Mouse (Mus musculus) hindbrain, postnatal 0 days (tissue): ENCODE data around the gene Spdye4a. TPM values are rescaled to one million over a fixed set of nuclear protein-coding genes. Genes with fewer than 3 reads are reported as not detected.
"Not testable (repeated sequence)": the region's sequence is repeated elsewhere in the genome, so short reads cannot be mapped to it uniquely, and the experiment has no call there.

Source experiments
- ATAC-seq: fragments of 200-750 bp; cut with Nextera tagmentation; 2 replicates; pipeline ENCODE4 v1.8.0; 2017; ENCODE audit warnings: mild to moderate bottlenecking, moderate TSS enrichment, moderate library complexity
- DNase-seq: peaks from one replicate; pipeline ENCODE4 v3.0.0-alpha.2; 2015; ENCODE audit warnings: low spot score
- H3K27ac ChIP-seq: fragments of 300-500 bp; sonication (generic); 2 replicates; pipeline ENCODE4 v1.5.1; 2014; ENCODE audit warnings: mild to moderate bottlenecking
- H3K27me3 ChIP-seq: fragments of 300-500 bp; sonication (generic); 2 replicates; pipeline ENCODE4 v1.6.1; 2014; ENCODE audit warnings: low read length, mixed read lengths; ENCODE audit not compliant: insufficient read depth
- H3K36me3 ChIP-seq: fragments of 300-500 bp; sonication (generic); 2 replicates; pipeline ENCODE4 v1.6.1; 2014; ENCODE audit warnings: low read length, mixed read lengths; ENCODE audit not compliant: insufficient read depth
- H3K4me1 ChIP-seq: fragments of 300-500 bp; sonication (generic); 2 replicates; pipeline ENCODE4 v1.6.1; 2014; ENCODE audit warnings: antibody characterized with exemption, low read length, mixed read lengths; ENCODE audit not compliant: insufficient read depth
- H3K4me2 ChIP-seq: fragments of 300-500 bp; sonication (generic); 2 replicates; pipeline ENCODE4 v1.6.1; 2014; ENCODE audit warnings: low read depth, mild to moderate bottlenecking, low read length, moderate library complexity, mixed read lengths
- H3K4me3 ChIP-seq: fragments of 300-500 bp; sonication (generic); 2 replicates; pipeline ENCODE4 v1.5.1; 2014; ENCODE audit warnings: low read length
- H3K9ac ChIP-seq: fragments of 300-500 bp; sonication (generic); replicated peaks from 2 replicates; pipeline ENCODE4 v1.6.1; 2014; ENCODE audit warnings: mild to moderate bottlenecking, low read length, moderate library complexity, mixed read lengths
- H3K9me3 ChIP-seq: fragments of 300-500 bp; sonication (generic); 2 replicates; pipeline ENCODE4 v1.6.1; 2016; ENCODE audit warnings: low read length, mixed read lengths
- CTCF ChIP-seq: IDR thresholded peaks from 2 replicates; pipeline ENCODE4 v1.5.1; 2016; ENCODE audit warnings: antibody characterized with exemption, control low read depth, low read depth
- WGBS: fragments of 180-500 bp; shearing (Covaris S2); extraction: QIAGEN DNeasy Blood & Tissue Kit; methylation state at CpG from one replicate; pipeline ENCODE4 v1.1.7; 2014; 5-methylcytosine and 5-hydroxymethylcytosine counted together
- polyA plus RNA-seq: library from polyadenylated mRNA; unstranded; fragments of >200 nt; fragmentation: Nextera tagmentation; extraction: Ambion mirVana; gene quantifications from 2 replicates; pipeline ENCODE4 v1.2.1, GENCODE M21; 2015
- total RNA-seq: library from RNA; depleted of rRNA; stranded (reverse); fragments of >200 nt; gene quantifications from 2 replicates; pipeline ENCODE4 v1.2.3, GENCODE M21; 2014

Spdye4a gene
- total and polyA plus RNA-seq, 2 experiments from 2014 or later, result 0.84 TPM; not detected in 1

DNA sequence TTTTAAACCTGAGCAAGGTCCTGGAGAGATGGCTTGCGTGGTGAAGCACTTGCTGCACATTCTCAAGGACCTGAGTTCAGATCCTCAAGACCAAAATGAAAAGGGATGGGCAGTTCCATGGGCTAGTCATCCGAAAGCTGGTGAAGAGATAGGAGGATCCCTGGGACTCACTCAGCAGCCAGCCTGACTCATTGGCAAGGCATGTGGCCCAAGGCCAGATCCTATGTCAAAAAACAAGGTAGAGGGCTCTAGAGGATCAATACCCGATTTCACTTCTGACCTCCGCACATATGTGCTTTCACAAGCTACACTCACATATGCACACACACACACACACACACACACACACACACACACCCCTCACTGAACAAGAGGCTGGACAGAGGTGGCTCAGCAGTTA, 30.2 kb downstream of the Spdye4a start:
- no peaks in the 10 kb centered on the region for H3K4me1 ChIP-seq
- no peaks in the 10 kb centered on the region for H3K27me3 ChIP-seq
- TF ChIP-seq CTCF, result no peak
- H3K9me3 ChIP-seq, result no peaks in the 10 kb centered on the region
- WGBS, result 89% methylated on average over 4 of the region's 4 CpGs
- no peak overlapping the region for H3K4me3 ChIP-seq
- no peak for ATAC-seq
- no peak overlapping the region for H3K27ac ChIP-seq
- no peak for DNase-seq
- no peak overlapping the region for H3K9ac ChIP-seq
- no peak overlapping the region for H3K4me2 ChIP-seq
- no peaks in the 10 kb centered on the region for H3K36me3 ChIP-seq

DNA sequence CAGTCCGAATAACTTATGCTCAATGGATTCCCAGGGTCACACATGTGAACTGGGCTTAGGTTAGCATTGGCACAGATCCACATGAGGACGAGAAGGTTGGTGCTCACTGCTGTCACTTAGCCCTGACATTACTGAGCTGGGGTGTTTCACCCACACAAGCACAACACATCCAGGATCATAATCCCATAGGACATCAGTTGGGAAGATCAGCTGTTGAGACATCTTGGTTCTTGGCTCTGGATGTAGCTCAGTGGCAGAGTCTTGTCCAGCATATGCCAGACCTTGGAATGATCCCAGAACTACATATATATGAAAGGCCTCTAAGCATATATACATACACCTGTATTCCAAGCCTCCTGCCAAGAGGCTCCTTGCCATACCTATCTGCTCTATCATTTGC, 31.5 kb downstream of the Spdye4a start:
- H3K9ac ChIP-seq, result no peak overlapping the region
- no peak overlapping the region for H3K4me3 ChIP-seq
- no peak overlapping the region for H3K27ac ChIP-seq
- DNase-seq (no peak), ATAC-seq (no peak)
- no peak for TF ChIP-seq CTCF
- 56% methylated on average over 2 of the region's 2 CpGs for WGBS
- H3K4me2 ChIP-seq, result no peak overlapping the region
- H3K4me1 ChIP-seq, result no peaks in the 10 kb centered on the region
- H3K9me3 ChIP-seq, result no peaks in the 10 kb centered on the region
- H3K27me3 ChIP-seq, result no peaks in the 10 kb centered on the region
- H3K36me3 ChIP-seq, result no peaks in the 10 kb centered on the region

DNA sequence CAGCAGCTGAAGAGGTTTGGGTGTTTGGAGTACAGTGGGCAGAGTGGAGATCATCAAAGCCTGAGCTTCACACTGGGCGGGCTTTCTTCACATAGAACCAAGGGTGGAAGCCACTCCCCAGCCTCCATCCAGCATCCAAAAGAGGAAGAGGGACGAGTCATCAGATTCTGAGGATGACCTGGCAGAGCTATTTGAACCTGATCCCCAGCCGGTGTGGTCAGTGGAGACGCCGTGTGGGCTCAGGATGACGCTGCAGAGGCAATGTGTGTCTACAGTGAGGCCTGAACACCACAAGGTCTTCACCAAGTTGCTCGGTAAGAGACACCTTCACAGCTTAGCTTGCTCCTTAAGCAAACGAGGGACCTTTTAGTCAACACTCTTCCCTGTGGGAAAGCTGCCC, 31.9 kb downstream of the Spdye4a start:
- ATAC-seq, result not testable (repeated sequence)

DNA sequence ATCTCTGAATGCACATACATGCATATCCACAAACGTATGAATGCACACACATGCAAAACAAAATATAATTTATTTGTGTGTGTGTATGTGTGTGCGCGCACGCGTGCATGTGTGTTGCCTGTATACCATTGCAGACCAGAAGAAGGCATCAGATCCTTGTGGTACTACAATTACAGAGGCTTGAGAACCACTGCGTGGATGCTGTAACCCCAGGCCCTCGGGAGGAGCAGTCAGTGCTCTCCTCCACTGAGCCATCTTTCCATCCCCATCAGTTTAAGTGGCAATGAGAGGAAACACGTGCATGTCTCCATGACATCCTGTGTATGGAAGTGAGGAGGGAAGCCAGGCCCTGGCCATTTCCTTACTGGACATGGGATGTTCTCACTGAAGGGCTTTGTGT, 33.9 kb downstream of the Spdye4a start:
- Histone ChIP-seq H3K9ac (no peak overlapping the region), H3K4me1 (no peaks in the 10 kb centered on the region), H3K27ac (no peak overlapping the region), H3K4me3 (no peak overlapping the region), H3K36me3 (no peaks in the 10 kb centered on the region), H3K9me3 (no peaks in the 10 kb centered on the region), H3K4me2 (no peak overlapping the region), H3K27me3 (no peaks in the 10 kb centered on the region)
- no peak for DNase-seq
- ATAC-seq, result no peak
- 91% methylated on average over 8 of the region's 8 CpGs for WGBS
- no peak for TF ChIP-seq CTCF

More for the DNA sequence above, 31.9 kb downstream of the Spdye4a start:
- H3K4me1 ChIP-seq, H3K9ac ChIP-seq, H3K27me3 ChIP-seq, H3K9me3 ChIP-seq, H3K4me3 ChIP-seq, DNase-seq, H3K4me2 ChIP-seq, H3K27ac ChIP-seq, H3K36me3 ChIP-seq: not testable (repeated sequence)
- 76% methylated on average over 8 of the region's 8 CpGs for WGBS

DNA sequence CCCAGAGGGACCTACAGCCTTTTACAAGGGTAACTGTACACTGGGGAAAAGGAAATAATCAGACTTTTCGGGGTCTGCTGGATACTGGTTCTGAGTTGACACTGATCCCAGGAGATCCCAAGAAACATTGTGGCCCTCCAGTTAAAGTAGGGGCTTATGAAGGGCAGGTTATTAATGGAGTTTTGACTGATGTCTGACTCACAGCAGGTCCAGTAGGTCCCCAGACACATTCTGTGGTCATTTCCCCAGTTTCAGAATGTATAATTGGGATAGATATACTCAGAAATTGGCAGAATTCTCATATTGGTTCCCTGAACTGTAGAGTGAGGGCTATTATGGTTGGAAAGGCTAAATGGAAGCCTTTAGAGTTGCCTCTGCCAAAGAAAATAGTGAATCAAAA, 38.7 kb downstream of the Spdye4a start:
- H3K27ac ChIP-seq, DNase-seq: not testable (repeated sequence)

DNA sequence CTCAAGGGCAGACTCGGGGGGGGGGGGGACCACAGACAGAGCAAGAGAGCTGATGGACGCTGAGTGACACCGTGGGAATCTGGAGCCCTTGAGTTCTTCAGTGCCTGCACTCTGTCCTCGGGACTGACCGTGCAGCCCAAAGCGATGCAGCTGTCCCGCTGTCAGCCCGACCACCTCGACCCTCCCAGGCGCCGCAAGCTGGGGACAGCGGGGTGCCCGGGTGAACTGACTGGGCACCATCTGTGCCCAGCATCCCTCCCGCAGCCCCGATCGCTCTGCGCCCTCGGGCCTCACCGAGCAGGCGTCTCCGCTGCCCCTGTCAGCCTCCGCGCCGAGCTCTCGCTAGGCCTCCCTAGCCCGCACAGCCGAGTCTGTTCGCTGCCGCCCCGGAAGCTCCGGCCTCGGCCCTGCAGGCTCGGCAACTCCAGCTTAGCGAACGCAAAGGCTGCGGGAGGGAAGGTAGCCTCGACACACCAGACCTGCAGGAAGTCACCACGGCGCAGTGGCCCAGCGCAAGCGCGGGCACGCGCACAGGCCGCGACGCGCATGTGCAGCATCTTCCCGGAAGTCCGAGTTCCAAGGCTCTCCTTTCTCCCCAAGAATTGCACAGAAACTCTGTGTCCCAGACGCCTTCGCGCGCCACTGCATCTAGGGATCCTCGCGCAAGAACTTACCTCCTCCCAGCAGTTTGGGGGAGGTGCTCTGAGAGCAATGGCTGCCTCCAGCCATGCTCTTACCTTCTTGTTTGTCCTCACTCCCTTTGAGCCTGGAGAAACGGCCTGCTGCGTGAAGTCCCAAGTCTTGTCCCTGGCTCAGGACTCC, 46.2 kb downstream of the Spdye4a start, which contains the start of the genes Rbak and Spdye4b:
TSS of gene Rbak (minus strand) at position 521 of the 822 bp plus-strand sequence.
TSS of gene Spdye4b (plus strand) at position 763 of the 822 bp plus-strand sequence.
- peak; percentile 15; the same call in 1 of the 2 replicates for TF ChIP-seq CTCF
- WGBS, result under 1% methylated on average over 58 of the region's 58 CpGs
- ATAC-seq, result peak; percentile 98
- peak within 1 kb of the TSS; percentile 89 for H3K4me3 ChIP-seq
- 0 out of 2 replicates have a peak, but pooled peaks cover 2% of the 10 kb centered on the region for H3K9me3 ChIP-seq
- peak within 1 kb of the TSS; percentile 91 for H3K4me2 ChIP-seq
- H3K9ac ChIP-seq, result peak within 1 kb of the TSS; percentile 87
- peak within 1 kb of the TSS; percentile 92 for H3K27ac ChIP-seq
- peaks cover 21% of the 10 kb centered on the region for H3K36me3 ChIP-seq
- H3K27me3 ChIP-seq, result no peaks in the 10 kb centered on the region
- H3K4me1 ChIP-seq, result no peaks in the 10 kb centered on the region; the same call in 1 of the 2 replicates
- DNase-seq, result peak; percentile 98

More for the DNA sequence above, 38.7 kb downstream of the Spdye4a start:
- H3K4me1 ChIP-seq, H3K36me3 ChIP-seq, H3K9ac ChIP-seq, H3K4me2 ChIP-seq, ATAC-seq, H3K27me3 ChIP-seq, H3K4me3 ChIP-seq, H3K9me3 ChIP-seq: not testable (repeated sequence)
- no CpG with 5 or more reads among the region's 1 CpGs for WGBS

DNA sequence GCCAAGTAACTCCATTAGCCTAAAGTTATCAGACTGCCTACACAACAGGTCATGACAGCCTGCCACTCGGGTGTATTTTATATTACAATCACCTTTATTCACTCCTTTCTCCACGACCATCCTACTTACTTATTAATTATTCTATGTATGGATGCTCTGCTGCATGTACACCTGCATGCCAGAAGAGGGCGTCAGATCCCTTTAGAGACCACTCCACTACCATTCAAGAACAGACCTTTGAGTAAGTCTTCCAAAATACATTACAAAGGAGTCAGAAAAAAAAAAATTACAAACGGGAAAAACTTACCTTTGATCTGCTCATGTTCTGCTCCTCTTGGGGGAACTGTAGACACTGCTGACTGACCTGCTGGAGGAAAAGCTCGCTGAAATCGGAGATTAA, 47.5 kb downstream of the Spdye4a start:
- TF ChIP-seq CTCF, result peak; percentile 67
- Histone ChIP-seq H3K4me1 (no peaks in the 10 kb centered on the region; the same call in 1 of the 2 replicates), H3K9ac (peak overlapping the region; percentile 87; the same call in 1 of the 2 replicates), H3K36me3 (peaks cover 34% of the 10 kb centered on the region), H3K4me3 (no peak overlapping the region), H3K27ac (no peak overlapping the region), H3K27me3 (no peaks in the 10 kb centered on the region), H3K9me3 (0 out of 2 replicates have a peak, but pooled peaks cover 2% of the 10 kb centered on the region), H3K4me2 (peak overlapping the region; percentile 91)
- peak; percentile 37 for DNase-seq
- no peak for ATAC-seq
- 34% methylated on average over 6 of the region's 6 CpGs for WGBS
